Mouse (Mus musculus) kidney, postnatal 36 days (tissue): Measurements from ENCODE around the gene E130308A19Rik.
A peak's percentile ranks its signal among the peaks of the same experiment; 100 is the strongest.

Experiments used
- DNase-seq, 2 experiments: peaks; one replicate each; pipeline ENCODE4 v3.0.0; 2021 to 2022; ENCODE audit warnings: mixed read lengths in 2 of 2

E130308A19Rik gene

DNA sequence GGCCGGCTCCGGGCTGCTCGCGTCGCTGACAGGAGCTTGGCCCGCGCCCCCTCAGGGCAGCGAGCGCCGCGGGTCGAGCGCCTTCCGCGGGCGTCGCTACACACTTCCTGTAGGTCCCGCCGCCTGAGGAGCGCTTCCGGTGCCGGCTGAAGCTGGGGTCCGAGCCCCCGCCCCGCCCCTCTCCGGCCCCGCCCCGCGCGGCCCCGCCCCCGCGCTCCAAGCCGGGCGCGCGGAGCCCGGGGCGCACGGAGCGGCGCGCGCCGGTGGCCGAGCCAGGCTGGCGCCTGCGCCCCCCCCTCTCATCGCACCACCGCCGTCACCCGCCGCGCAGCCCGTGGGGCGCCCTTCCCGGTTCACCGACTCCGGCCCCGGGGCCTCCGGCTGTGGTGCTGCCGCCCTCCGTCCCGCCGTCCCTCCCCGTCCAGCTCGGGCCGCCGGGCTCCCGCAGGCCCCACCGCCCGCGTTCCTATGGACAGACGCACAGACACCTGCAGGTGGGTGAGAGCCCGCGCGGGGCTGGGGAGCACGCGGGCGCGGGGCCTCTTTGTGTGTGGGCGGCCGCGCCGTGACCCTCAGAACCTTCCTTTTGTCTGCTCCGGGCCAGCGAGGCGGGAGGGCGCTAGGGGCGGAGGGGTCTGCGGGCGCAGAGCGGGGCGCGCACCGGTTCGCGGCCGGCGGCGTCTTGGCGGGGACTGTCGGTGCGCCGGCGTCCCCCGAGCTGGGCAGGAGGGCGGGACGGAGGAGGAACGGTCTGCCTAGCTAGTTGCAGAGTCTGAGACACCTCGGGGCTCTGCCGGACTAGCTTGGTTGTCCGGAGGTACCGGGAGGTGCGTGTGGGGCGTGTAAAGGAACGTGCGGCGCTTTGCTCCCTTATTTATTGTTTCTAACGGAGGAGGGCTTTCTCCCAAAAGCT lies at the start of gene E130308A19Rik:
Gene E130308A19Rik (plus strand): TSS at position 214 of the 913 bp plus-strand sequence.
- DNase-seq, result peak; percentile 82 to 88

DNA sequence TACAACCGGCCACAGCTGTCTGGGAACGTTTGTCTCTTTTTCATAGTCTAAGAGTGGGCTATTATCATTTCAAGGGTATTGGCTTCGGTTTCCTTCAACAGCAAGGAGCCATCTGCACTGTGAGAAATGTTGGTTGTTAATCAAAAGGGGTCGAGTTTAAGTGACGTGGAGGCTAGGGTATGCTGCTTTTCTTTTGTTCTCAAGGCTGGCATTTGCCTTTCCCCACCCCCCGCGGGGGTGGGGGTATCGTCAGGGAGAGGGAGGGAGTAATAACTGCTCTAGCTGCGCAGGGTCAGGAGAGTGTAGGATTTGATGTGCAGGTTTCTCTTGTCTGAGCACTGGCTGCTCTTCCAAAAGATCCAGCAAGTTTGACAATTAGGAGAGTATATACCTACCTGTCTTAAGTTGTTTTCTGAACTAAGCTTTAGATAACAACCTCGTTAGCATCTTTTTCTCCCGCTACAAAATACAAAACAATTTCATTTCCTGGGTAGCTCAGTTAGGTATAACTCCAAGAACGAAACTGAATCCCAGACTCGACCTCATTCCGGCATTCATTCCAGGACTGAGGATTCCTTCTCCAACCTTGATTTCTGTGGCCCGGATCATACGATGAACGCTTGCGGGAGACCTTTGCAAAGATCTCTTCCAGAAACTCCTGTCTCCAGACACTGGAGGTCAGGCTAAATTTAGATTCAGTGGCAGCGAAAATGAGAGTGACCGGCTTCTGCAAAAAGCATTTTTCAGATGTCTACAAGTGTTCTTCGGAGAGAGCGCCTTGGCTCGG lies 45.3 kb upstream of the E130308A19Rik start:
- peak in 1 of 2 experiments; percentile 34 for DNase-seq

DNA sequence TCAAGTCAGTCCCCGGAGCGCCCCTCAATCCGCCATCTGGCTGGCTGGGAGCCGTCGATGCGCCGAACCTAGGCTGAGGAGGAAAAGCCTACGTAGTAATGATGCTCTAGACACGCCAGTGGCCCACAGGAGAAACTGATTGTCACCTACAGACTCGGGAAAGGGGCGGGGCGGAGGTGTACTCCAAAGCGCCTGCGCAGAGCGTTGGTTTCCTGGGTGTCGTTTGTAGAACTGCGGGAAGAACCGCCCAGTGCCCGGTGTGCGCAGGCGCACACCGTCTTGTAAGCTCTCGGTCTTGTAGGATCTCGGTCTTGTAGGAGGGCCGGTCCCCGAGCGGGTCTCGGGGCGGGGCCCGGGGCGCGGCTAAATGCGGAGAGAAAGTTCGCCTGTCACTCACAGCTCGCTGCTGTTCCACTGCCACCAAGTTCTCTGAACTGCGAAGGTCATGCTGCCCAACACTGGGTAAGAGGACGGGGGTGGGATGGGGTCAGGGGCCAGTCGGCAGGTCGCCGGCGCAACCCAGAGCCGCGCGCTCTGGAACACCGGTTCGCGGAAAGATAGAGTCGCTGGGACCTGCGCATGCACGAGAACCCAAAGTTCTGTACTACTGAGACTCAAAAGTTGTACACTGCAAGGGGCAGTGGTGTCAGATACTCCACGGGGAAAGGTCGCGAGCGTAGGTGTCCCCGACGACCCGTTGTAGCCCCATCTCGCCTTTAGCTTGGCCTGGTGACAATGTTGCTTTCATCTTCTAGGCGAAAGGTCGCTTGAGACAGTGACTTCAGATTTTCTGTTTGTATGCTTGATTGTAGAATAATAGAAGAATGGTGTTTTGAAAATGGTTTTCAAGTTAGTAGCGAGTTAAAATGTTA lies 44.5 kb upstream of the E130308A19Rik start, which contains the start of gene Hsdl2:
Gene Hsdl2 (plus strand): TSS at position 250 of the 872 bp plus-strand sequence.
- DNase-seq, result peak; percentile 99 to 100

- DNase-seq, result peak in 1 of 2 experiments; percentile 21
These were observed 43.8 kb upstream of the E130308A19Rik start for GRCm38 (mm10) chr4:59582186-59582585.

GRCm38 (mm10) chr4:59585097-59585496 lies 40.9 kb upstream of the E130308A19Rik start:
- peak; percentile 82 to 92 for DNase-seq

GRCm38 (mm10) chr4:59587215-59587871 lies 38.7 kb upstream of the E130308A19Rik start:
- DNase-seq, result no peak

DNA sequence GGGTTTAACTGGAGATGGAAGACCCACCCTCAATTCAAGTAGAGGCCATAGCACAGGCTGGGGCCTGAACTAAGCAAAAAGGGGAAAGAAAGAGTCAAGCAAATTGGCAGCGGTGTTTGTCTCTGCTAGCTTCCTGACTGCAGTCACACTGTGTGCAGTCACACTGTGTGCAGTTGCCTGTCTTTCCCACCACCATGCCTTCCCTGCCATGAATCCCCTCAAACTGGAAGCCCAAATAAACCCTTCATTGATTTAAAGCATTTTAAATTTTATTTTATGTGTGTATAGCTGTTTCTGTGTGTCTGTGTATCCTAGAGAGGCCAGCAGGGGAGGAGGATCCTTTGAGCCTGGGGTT lies 38.2 kb upstream of the E130308A19Rik start:
- no peak for DNase-seq

- DNase-seq, result no peak
These were observed 31.4 kb upstream of the E130308A19Rik start for GRCm38 (mm10) chr4:59594614-59595013.

GRCm38 (mm10) chr4:59596556-59596955 lies 29.5 kb upstream of the E130308A19Rik start:
- DNase-seq, result no peak

DNA sequence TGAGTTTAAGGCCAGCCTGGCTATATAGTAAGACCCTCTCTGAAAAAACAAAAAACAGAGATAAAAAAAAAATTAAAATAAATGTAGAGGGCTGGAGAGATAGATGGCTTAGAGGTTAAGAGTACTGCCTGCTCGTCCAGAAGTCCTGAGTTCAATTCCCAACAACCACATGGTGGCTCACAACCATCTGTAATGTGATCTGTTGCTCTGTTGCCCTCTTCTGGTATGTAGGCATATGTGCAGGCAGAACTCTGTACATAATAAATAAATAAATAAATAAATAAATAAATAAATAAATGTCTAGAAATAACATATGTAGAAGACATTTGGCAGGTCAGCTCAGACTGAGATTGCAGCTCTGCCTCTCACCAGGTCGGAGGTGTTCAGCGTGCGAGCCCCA lies 23.3 kb upstream of the E130308A19Rik start:
- no peak for DNase-seq

- DNase-seq, result no peak
These were observed 21.1 kb upstream of the E130308A19Rik start for GRCm38 (mm10) chr4:59604892-59605291.

DNA sequence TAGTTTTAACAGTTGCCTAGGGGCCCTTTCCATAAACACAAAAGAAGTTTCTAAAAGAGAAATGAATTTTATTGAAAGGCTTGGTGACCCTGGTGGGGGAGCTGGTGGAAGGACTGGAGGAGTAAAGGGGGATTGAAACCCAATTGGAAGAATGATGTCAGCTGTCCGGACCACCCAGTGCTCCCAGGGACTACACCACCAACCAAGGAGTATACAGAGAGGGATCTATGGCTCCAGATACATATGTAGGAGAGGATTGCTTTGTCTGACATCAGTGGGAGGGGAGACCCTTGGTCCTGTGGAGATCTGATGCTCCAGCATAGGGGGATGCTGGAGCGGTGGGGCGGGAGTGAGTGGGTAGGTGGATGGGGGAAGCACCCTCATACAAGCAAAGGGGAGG lies 20.5 kb upstream of the E130308A19Rik start:
- DNase-seq, result no peak

- DNase-seq, result no peak
These were observed 15.6 kb upstream of the E130308A19Rik start for GRCm38 (mm10) chr4:59610411-59610810.

DNA sequence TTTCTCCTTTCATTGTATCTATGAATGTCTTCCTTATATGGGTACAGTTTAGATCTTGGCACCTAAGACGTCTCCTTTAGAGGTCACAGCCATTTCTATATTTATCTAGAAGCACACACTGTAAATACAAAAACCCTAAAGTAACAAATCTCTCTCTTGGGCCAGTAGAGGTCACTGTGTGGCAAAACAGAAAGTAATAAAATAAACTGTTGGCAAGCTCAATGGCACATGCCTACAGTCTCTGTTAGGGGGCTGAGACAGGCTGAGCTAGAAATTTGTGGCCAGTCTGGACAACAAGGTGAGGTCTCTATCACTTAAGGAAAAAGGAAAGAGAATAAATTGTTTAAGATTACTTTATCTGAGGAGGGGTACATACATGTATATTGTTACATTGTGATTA lies 11.0 kb upstream of the E130308A19Rik start:
- DNase-seq, result peak; percentile 43 to 48

GRCm38 (mm10) chr4:59619611-59620245 lies 6.3 kb upstream of the E130308A19Rik start:
- no peak for DNase-seq

DNA sequence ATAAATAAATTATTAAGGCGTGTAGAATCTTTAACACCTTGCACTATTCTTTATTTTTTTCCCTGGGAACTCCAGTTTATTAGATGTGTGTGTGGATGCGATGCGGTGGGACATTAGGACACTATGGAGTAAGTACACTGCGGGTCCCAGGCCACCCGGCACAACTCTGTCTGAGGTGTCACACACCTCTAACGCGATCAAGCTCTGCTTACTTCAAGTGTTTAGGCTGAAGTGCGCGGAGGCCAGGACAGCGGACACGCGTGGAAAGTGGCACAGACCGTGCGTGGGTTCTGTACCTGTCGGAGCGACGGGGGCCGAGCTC lies 374 bp upstream of the E130308A19Rik start:
- no peak for DNase-seq

- DNase-seq, result no peak
These were observed 2.2 kb downstream of the E130308A19Rik start for GRCm38 (mm10) chr4:59628255-59628654.

GRCm38 (mm10) chr4:59629076-59629874 lies 3.3 kb downstream of the E130308A19Rik start:
- DNase-seq, result no peak

GRCm38 (mm10) chr4:59630122-59630521 lies 4.1 kb downstream of the E130308A19Rik start:
- no peak for DNase-seq

DNA sequence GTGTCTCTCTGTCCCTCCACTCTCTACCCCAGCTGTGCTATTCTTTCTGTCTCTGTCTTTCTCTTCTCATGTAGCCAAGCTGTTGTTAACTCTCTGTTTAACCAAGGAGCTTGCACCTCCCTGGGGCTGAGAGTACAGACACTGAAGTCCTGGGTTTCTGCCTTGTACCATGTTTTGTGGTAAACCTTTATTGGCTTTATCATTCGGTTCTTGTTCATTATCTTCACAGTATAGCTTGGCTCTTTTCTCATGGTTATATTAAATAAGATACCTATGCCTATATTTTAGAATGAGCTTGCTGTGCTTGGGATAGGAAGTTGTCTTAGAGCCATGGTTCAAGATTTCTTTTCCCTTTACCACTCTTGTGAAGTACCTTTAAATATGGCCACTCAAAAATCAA lies 8.5 kb downstream of the E130308A19Rik start:
- no peak for DNase-seq

DNA sequence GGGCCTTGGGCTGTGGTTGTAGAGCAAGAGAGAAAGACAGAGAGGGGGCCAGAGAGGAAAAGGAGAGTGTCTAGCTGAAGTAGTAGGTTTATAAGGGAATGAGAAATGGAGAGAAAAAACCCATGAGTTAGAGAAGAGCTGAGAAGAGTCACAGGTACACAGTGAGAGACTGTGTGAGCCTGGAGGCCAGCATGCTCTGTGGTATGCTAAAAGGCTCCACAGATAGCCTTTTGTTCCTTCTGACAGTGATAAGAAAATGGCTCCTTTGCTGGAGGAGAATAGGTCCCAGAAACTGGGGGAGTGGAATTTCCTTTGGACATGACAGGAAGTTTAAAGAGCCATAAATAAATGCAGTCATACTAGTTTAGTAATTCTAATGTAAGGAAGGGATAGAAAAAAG lies 13.2 kb downstream of the E130308A19Rik start:
- no peak for DNase-seq
